Mouse (Mus musculus) bone marrow macrophage, adult 2 months (primary cell): ENCODE measurements around the gene Dtd1. TPM values are rescaled to one million over a fixed set of nuclear protein-coding genes. Genes with fewer than 3 reads are reported as not detected.

Experiments
- H3K27ac ChIP-seq: 2 replicates; pipeline ENCODE4 v1.5.1; 2012; ENCODE audit warnings: low read depth, low read length; ENCODE audit not compliant: insufficient read depth
- H3K4me1 ChIP-seq: 2 replicates; pipeline ENCODE4 v1.6.1; 2012; ENCODE audit warnings: low read length; ENCODE audit not compliant: control insufficient read depth, insufficient read depth
- H3K4me3 ChIP-seq: 2 replicates; pipeline ENCODE4 v1.5.1; 2012; ENCODE audit warnings: mild to moderate bottlenecking, low read length, moderate library complexity; ENCODE audit not compliant: insufficient read depth
- CTCF ChIP-seq: IDR thresholded peaks from 2 replicates; pipeline ENCODE4 v1.5.1; 2012; ENCODE audit warnings: low read depth, mild to moderate bottlenecking, low read length, moderate library complexity
- POLR2A ChIP-seq: IDR thresholded peaks from 2 replicates; pipeline ENCODE4 v1.6.1; 2012; ENCODE audit warnings: mild to moderate bottlenecking, low read depth, low read length, borderline replicate concordance
- polyA plus RNA-seq: library from polyadenylated mRNA; stranded (reverse); fragments of >200 nt; gene quantifications from 2 replicates; pipeline ENCODE4 v1.2.4, GENCODE M21; 2012; ENCODE audit not compliant: missing spikeins, insufficient read depth, insufficient read length

The Dtd1 gene
- polyA plus RNA-seq, 1 experiment = 9.0 TPM

- Histone ChIP-seq H3K27ac (peak overlapping the region; percentile 77), H3K4me1 (peaks cover 28% of the 10 kb centered on the region), H3K4me3 (no peak overlapping the region)
- no peak for TF ChIP-seq POLR2A
Measured at GRCm38 (mm10) chr2:144720407-144720959, 120.8 kb downstream of the Dtd1 start.

GRCm38 (mm10) chr2:144724679-144725078 lies 125.0 kb downstream of the Dtd1 start:
- H3K27ac ChIP-seq = no peak overlapping the region
- no peak overlapping the region for H3K4me3 ChIP-seq
- TF ChIP-seq CTCF = no peak
- TF ChIP-seq POLR2A = no peak
- peaks cover 28% of the 10 kb centered on the region for H3K4me1 ChIP-seq

DNA sequence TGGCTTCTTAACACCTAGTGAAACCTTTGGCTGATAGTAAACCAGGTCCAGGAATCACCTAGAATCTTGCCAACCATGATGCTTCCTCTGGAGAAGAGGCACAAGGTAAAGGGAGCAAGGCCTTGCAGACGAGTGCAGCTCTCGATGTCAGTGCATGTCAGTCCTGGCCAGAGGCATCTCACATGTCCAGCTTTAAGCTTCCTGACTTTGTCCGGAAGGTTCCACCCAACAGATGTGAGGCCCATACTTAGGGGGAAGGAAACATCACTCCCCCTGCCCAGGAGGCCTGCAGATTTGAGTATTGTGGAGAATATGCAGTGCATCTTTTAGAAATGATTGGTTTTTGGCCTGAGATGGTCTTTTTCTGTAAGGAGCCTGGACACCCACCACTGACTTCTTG lies 127.4 kb downstream of the Dtd1 start:
- H3K4me1 ChIP-seq = peaks cover 14% of the 10 kb centered on the region
- TF ChIP-seq POLR2A (no peak), CTCF (no peak)
- no peak overlapping the region for H3K4me3 ChIP-seq
- no peak overlapping the region for H3K27ac ChIP-seq

DNA sequence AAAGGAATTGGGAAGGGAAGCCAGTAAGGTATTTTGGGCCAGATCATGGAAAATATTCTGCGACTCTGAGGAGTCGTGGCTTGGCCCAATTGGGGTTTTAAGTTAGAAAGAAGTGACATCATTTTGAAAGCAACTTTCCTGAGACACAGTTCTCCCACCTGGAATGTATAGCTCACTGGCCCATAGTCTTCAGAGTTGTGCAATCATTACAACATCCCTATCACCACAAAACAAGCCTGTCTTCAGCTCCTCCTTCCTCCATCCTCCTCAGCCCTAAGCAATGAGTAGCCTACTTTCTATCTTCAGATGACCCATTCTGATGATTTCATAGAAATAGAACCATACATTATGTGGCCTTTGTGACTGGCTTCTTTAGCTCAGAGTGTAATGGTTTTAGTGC lies 130.1 kb downstream of the Dtd1 start:
- peaks cover 14% of the 10 kb centered on the region for H3K4me1 ChIP-seq
- no peak overlapping the region for H3K27ac ChIP-seq
- TF ChIP-seq CTCF (no peak), POLR2A (no peak)
- no peak overlapping the region for H3K4me3 ChIP-seq

DNA sequence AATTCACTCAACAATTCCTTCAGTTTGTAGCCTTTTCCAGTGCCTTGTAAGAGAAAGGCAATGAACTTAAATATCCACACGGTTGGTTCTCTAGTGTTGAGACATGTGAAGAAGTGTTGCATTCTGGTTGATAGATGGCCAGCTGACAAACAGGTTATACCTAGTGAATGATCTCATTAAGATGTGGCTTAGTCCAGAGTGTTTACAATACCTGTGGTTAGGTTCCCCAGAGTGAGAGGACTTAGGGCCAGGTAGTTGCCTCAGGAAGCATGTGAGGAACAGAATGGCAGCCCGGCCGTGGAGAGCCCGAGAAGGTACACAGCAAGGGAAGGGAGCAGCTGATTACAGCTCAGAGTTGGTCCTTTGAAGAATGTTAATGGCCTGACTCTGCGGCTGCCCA lies 138.5 kb downstream of the Dtd1 start:
- H3K27ac ChIP-seq = no peak overlapping the region
- TF ChIP-seq CTCF = no peak
- TF ChIP-seq POLR2A = no peak
- H3K4me3 ChIP-seq = no peak overlapping the region
- no peaks in the 10 kb centered on the region for H3K4me1 ChIP-seq

DNA sequence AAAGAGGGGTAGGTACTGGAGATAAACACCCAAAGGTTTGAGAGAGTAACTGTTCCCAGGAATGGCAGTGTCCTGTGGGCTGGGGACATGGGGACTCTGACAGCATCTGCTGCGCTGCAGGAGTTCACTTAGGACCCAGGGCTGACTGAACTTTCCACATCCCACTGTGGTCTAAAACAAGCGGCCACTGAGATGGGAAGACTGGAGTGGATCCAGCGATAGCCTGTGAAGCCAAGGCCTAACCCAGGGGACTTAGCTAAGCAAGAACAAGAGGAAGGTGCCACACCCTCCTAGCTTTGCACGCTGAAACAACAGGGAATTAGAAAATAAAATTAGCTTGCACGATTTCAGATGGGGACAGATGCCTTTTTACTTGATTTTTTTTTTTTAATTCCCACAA lies 138.9 kb downstream of the Dtd1 start:
- Histone ChIP-seq H3K4me1 (no peaks in the 10 kb centered on the region), H3K27ac (no peak overlapping the region), H3K4me3 (no peak overlapping the region)
- TF ChIP-seq CTCF (no peak), POLR2A (no peak)

DNA sequence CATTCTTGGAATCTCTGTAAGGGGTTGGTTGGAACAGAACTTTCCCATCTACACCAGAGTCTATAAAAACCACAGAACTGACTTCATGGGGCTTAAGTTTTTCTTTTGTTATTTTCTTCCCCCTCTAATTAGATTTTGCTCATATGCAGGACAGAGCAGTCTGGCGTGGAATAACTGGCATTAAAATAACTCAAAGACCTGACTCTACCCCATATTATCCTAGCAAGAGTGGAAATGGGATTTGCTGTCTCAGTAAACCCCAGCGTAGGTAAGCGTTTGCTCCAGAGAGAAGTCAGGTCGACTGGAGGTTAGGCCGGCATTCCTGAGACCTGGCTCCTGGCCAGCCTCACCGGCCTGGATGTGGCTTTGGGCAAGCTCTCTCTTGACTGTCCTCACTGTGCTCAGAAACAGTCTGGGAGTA lies 140.9 kb downstream of the Dtd1 start:
- no peak overlapping the region for H3K27ac ChIP-seq
- H3K4me1 ChIP-seq = peaks cover 5% of the 10 kb centered on the region; the same call in 1 of the 2 replicates
- no peak for TF ChIP-seq CTCF
- TF ChIP-seq POLR2A = no peak
- no peak overlapping the region for H3K4me3 ChIP-seq

DNA sequence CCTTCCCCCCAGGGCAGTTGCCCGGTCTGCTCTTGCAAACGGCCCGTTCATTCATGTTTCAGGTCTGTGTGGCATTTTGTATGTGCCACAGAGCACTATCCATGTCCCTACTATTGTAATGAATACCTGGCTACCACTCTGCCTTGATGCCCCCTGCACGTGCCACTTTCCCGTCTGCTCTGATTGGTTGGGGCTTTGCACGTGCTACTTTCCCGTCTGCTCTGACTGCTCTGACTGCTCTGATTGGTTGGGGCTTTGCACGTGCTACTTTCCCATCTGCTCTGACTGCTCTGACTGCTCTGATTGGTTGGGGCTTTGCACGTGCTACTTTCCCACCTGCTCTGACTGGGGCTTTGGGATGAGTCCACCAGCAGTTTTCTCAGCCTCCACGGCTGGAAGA lies 142.3 kb downstream of the Dtd1 start:
- TF ChIP-seq CTCF = no peak
- Histone ChIP-seq H3K4me3 (no peak overlapping the region), H3K4me1 (peaks cover 10% of the 10 kb centered on the region; the same call in 1 of the 2 replicates), H3K27ac (no peak overlapping the region)

GRCm38 (mm10) chr2:144743316-144743715 lies 143.6 kb downstream of the Dtd1 start:
- no peak overlapping the region for H3K4me3 ChIP-seq
- peaks cover 10% of the 10 kb centered on the region; the same call in 1 of the 2 replicates for H3K4me1 ChIP-seq
- H3K27ac ChIP-seq = no peak overlapping the region
- TF ChIP-seq POLR2A = no peak
- TF ChIP-seq CTCF = no peak

DNA sequence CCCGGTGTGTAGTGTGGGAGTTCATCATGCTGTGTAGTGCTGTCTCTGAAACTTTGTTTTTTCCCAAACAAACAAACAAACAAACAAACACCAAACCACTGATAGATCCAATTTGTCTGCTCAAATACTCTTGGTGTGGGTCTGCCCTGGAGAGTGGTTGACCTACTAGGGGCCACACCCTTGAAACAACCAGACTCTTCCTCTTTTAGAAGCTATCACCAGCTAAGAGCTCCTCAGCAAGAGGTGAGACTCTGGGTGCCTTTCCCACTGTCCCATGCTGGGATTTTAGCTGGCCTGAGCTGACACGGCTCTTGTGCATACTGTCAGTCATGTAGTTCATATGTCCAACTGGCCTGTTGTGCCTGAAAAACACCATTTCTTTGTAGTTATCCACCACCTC lies 145.6 kb downstream of the Dtd1 start:
- H3K4me1 ChIP-seq = peaks cover 10% of the 10 kb centered on the region; the same call in 1 of the 2 replicates
- no peak overlapping the region for H3K27ac ChIP-seq
- no peak overlapping the region for H3K4me3 ChIP-seq
- TF ChIP-seq CTCF (no peak), POLR2A (no peak)
